Mouse (Mus musculus): ENCODE data around the gene Gm6309.
"Not testable (repeated sequence)": the region's sequence is repeated elsewhere in the genome, so short reads cannot be mapped to it uniquely, and the experiment has no call there.

Gm6309 gene

GRCm38 (mm10) chr5:146170621-146171020 lies at the start of gene Gm6309:
Gene Gm6309 (minus strand): TSS chr5:146170721.
- DNase-seq: not testable (repeated sequence)

- no peak for DNase-seq
Observed at GRCm38 (mm10) chr5:146205537-146205936, 35.0 kb upstream of the Gm6309 start.

- no peak for DNase-seq
Observed at GRCm38 (mm10) chr5:146203921-146204320, 33.4 kb upstream of the Gm6309 start.

GRCm38 (mm10) chr5:146200580-146200979 lies 30.1 kb upstream of the Gm6309 start:
- no peak for DNase-seq

DNA sequence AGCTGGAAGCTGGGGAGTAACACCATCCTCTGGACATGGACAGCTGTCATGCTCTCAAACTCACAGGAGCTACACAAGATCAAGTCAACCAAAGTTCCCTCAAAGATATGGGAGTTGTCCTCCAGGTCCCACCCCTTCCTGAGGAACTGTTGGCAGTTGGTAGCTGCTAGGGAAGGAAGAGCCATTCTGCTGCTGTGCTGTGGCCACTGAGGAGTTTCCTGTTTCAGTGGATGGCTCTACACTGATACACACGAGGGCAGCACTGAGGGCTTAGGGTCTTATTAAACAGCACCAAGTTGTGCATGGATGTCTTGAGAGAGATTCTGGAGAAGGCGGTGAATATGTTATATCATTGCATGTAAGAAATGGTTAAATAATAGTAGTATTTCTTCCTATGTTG lies 29.0 kb upstream of the Gm6309 start:
- no peak for DNase-seq

DNA sequence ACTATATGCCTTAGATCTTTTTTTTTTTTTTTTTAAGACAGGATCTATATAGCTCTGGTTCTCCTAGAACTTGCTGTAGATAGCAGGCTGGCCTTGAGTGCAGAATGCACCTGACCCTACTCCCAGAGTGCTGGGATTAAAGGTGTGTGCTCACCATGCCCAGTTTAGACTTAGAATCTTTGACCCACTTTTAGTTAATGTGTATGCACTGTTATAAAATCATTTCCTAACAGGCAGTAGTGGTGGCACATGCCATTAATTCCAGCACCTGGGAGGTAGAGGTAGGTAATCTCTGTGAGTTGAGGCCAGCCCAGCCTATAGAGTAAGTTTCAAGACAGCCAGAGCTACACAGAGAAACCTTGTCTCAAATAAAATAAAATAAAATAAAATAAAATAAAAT lies 28.6 kb upstream of the Gm6309 start:
- DNase-seq: no peak

DNA sequence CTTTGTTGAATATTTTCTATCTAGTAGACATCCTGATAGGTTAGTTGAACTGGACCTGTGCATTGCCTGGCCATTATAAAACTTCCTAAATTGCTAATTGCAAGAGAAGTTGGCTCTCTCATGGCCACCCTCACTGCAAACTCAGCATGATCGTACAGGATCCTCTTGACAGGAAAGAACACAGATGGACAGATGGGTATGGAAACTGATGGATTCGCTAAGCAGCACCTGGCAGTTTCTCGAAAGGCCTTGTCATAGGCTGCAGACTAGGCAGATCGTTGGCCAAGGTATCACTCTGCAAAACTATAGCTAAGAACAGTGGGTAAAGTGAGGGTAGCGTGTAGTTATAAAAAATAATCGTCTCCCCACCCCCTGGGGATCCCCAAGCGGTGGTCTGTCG lies 22.8 kb upstream of the Gm6309 start:
- DNase-seq: no peak

- DNase-seq: no peak
Observed at GRCm38 (mm10) chr5:146190501-146191269, 20.2 kb upstream of the Gm6309 start.

DNA sequence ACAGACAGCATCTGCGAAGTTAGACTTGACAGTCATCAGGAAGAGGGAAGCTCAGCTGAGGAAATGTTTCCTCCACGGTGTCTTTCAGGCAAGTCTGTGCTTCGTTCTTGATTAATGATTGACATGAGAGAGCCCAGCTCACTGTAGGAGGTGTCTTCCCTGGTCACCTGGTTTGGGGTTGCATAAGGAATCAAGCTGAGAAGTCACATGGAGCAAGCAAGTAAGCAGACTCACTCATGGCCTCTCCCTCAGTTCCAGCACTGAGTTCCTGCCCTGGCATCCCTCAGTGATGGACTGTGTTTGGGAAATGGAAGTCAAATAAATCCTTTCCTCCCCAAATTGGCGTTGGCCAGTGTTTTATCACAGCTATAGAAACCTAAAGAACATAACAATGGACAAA lies 19.6 kb upstream of the Gm6309 start:
- no peak for DNase-seq

DNA sequence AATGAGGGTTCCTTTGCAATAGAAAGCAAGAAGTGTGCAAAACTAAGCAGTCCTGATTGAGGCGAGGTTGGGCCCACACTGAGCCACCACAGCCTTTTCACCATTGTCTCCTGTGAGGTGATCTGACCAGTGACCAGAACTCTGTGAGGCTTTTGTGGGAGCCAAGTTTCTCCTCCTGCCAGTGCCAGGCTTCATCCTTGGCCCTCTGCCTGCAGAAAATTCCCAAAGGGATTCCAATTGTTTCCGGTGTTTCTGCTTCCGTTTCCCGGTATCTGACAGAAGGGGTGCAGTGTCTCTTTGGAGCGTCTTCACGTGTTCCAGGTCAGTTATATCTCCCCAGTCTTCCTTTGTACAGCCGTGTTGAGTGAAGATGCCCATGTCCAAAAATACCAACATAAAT lies 18.2 kb upstream of the Gm6309 start:
- DNase-seq: no peak

DNA sequence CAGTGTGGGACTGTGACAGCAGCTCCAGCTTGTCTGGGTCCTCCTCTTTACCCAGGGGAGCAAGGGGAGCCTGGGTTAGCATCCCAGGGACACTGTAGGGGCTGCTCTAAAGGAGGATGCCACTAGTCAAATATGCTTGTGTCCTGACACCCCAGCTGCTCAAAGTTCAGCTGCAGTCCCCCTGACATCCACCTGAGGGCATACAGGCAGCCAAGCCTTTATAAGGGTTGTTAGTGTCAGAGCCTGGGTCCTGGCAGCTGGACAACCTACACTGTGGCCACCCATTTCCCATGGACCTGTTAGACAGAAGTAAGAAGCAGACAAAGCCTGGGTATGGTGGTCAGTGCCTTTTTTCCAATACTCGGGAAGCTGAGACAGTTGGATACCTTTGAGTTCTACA lies 17.6 kb upstream of the Gm6309 start:
- peak; percentile 15 for DNase-seq

DNA sequence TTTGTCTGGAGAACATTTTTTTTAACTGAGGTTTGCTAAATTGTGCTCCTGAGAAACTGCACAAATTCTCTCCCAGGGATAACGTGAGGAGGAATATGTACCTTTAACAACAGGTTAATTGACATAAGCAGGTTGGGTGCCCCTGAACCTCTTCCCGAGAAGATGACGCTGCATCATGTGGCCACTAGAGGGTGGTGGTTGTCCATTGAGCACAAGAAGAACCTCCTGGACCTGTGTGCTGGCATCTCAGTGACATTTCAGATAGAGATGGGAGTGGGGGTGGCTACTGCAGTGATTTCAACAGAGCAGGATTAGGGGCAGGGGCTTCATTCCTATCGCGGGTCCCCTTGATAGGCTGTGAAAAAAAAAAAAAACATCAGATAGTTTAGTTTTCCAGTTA lies 16.9 kb upstream of the Gm6309 start:
- peak; percentile 72 for DNase-seq

DNA sequence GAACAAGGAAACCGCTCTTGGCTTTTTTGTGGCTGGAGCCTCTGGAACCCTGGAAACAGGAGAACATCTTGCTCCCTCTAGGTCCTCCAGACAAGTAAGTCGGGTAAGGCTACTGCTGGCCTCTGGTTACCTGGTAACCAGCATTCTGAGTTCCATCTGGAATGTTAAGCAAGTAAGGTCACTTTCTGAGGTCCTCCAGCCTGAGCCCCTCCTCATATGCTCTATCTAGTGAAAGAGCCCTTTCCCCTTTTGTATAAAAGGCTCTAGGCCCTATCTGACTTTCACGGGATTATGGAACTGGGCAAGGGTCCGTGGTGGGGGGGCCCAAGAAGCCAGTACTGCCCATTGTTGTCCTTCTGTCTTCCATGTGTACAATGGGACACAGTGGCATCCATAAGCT lies 14.7 kb upstream of the Gm6309 start, which contains the start of gene 1700001J03Rik:
1700001J03Rik (minus strand) TSS at position 101 of the 400 bp plus-strand sequence.
- not testable (repeated sequence) for DNase-seq

DNA sequence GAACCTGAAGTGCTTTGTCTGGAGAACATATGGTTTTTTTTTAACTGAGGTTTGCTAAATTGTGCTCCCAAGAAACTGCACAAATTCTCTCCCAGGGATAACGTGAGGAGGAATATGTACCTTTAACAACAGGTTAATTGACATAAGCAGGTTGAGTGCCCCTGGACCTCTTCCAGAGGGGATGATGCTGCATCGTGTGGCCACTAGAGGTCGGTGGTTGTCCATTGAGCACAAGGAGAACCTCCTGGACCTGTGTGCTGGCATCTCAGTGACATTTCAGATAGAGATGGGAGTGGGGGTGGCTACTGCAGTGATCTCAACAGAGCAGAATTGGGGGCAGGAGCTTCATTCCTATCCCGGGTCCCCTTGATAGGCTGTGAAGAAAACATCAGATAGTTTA lies 2.2 kb upstream of the Gm6309 start:
- peak; percentile 21 for DNase-seq

DNA sequence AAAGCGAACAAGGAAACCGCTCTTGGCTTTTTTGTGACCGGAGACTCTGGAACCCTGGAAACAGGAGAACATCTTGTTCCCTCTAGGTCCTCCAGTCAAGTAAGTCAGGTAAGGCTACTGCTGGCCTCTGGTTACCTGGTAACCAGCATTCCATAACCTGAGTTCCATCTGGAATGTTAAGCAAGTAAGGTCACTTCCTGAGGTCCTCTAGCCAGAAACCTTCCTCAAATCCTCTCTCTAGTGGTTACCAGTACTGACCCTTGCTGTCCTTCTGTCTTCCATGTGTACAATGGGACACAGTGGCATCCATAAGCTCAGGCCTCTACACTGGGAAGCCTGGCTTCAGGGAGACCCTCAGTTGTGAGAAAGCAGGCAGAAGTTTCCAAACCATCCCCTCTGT lies 10.1 kb downstream of the Gm6309 start, which contains the start of gene Gm5565:
Gm5565 (minus strand) TSS at position 101 of the 400 bp plus-strand sequence.
- DNase-seq: not testable (repeated sequence)

DNA sequence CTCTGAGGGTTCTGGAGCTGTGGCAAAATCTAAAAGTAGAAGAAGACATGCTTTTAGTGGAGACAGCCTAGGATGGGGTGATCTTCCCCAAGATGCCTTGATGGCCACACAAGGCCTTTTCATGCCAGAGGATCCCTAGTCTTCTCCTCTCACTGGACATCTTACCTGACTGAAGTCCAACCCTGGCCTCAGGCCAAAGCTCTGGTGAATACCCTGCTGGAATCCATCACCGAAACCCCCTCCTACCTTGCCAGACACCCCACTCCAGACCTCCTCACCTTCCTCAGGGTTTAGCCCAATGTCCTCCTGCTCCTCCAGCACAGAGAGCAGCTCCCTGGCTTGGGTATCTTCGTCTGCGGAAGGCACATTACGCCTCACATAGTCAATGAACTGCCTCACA lies 12.2 kb downstream of the Gm6309 start:
- DNase-seq: not testable (repeated sequence)

- no peak for DNase-seq
Observed at GRCm38 (mm10) chr5:146150454-146150853, 20.1 kb downstream of the Gm6309 start.

DNA sequence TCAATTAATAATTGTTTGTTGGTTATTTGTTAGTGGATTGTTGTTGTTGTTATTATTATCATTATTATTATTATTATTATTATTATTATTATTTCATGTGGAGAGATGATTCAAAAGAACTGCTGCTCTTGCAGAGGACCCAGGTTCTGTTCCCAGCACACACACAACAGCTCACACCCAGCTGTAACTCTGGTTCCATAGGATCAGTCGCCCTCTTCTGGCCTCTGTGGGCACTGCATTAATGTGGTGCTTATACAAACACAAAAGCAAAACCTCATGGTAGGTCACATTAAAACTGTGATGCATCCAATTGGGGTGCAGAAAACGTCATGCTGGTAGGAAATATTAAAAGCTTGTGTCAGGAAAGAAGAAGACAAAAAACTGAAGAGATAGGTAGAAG lies 22.6 kb downstream of the Gm6309 start:
- DNase-seq: no peak
